8 mouse cellular contexts compared by ENCODE assay signal in genomic region chrX:56791268-56791667, GRCm38 (mm10). TPM values are rescaled to one million over a fixed set of nuclear protein-coding genes. Genes with fewer than 3 reads are reported as not detected.
A peak's percentile ranks its signal among the peaks of the same experiment; 100 is the strongest.
DNase-seq lines count a peak whose midpoint lies in the region; ATAC-seq and TF ChIP-seq lines count a peak whose summit lies in the region.

No protein-coding gene starts in this region.

- no peaks in the 10 kb centered on the region for H3K27me3 ChIP-seq in liver, adult 2 months (ENCODE audit: control insufficient read depth, insufficient read depth, low read length)
- no peaks in the 10 kb centered on the region for H3K27me3 ChIP-seq in neural tube, embryonic 12.5 days (replicated peaks)

- no peak for TF ChIP-seq POLR2A in liver, adult 2 months (IDR thresholded peaks at IDR 0.05; ENCODE audit: extremely low read depth, insufficient read depth, low read length)

- DNase-seq in ovary, adult 18-20 months (ENCODE audit: low spot score) = peak; percentile 7
- DNase-seq in ovary, postnatal 10 days (ENCODE audit: low spot score) = no peak
- DNase-seq in cerebellum, postnatal 14 days = peak; percentile 65 to 76
- peak; percentile 76 for DNase-seq in gastrocnemius, adult 2 months
- peak; percentile 60 for DNase-seq in kidney, adult 9 months
- peak; percentile 47 for DNase-seq in liver, adult 2 months (ENCODE audit: extremely low read depth, low read depth, low spot score)
- DNase-seq in thymus, postnatal 36 days = peak; percentile 20 to 21

- no peak overlapping the region for H3K4me2 ChIP-seq in neural tube, embryonic 12.5 days (replicated peaks)

- TF ChIP-seq CTCF in gastrocnemius, adult 2 months (IDR thresholded peaks at IDR 0.05) = peak; percentile 69
- TF ChIP-seq CTCF in liver, adult 2 months (IDR thresholded peaks at IDR 0.05; ENCODE audit: low read depth, low read length) = peak; percentile 63

- H3K36me3 ChIP-seq in liver, adult 2 months (ENCODE audit: control insufficient read depth, insufficient read depth, low read length) = no peaks in the 10 kb centered on the region
- peaks cover 6% of the 10 kb centered on the region; the same call in 1 of the 2 replicates for H3K36me3 ChIP-seq in neural tube, embryonic 12.5 days

- ATAC-seq in neural tube, embryonic 12.5 days (ENCODE audit: low FRiP score, low read depth) = 0 out of 2 replicates have a peak, but pooled peaks have one; percentile 41

- 48% methylated on average over 15 of the region's 15 CpGs for WGBS in liver, adult 2 months
- 58% methylated on average over 15 of the region's 15 CpGs for WGBS in neural tube, embryonic 12.5 days

- H3K79me2 ChIP-seq in liver, adult 2 months (ENCODE audit: control insufficient read depth, insufficient read depth, low read length) = no peaks in the 10 kb centered on the region

- intact Hi-C loops in gastrocnemius, adult 2 months (cut with DNase I) = loop anchor here (1.0 to 2.0 kb wide), 2 partner anchors 36 to 140 kb away; no protein-coding TSS in a partner anchor

- no peaks in the 10 kb centered on the region; the same call in 1 of the 2 replicates for H3K4me1 ChIP-seq in liver, adult 2 months (ENCODE audit: control insufficient read depth, insufficient read depth, low read length)
- H3K4me1 ChIP-seq in neural tube, embryonic 12.5 days = no peaks in the 10 kb centered on the region

- H3K9ac ChIP-seq in liver, adult 2 months (ENCODE audit: low read depth, low read length) = no peak overlapping the region
- no peak overlapping the region for H3K9ac ChIP-seq in neural tube, embryonic 12.5 days

- H3K27ac ChIP-seq in gastrocnemius, adult 2 months = peak overlapping the region; percentile 55; the same call in 1 of the 2 replicates
- H3K27ac ChIP-seq in liver, adult 2 months (replicated peaks; ENCODE audit: insufficient read depth, low read depth, low read length) = no peak overlapping the region
- no peak overlapping the region for H3K27ac ChIP-seq in neural tube, embryonic 12.5 days

- peak overlapping the region; percentile 43 for H3K4me3 ChIP-seq in gastrocnemius, adult 2 months
- no peak overlapping the region for H3K4me3 ChIP-seq in liver, adult 2 months (ENCODE audit: insufficient read depth, low read depth, low read length)
- no peak overlapping the region for H3K4me3 ChIP-seq in neural tube, embryonic 12.5 days

- no peaks in the 10 kb centered on the region for H3K9me3 ChIP-seq in neural tube, embryonic 12.5 days

RNA-seq across cellular contexts. Expression of gene Map7d3, which starts 30.9 kb away (rescaled TPM):
- total RNA-seq in gastrocnemius, adult 2 months (2021) = under 1 TPM; 0.18 to 0.25 TPM
- total RNA-seq in liver, adult 2 months (2014; rRNA removed) = 0.07 and 0.09 TPM in 2 replicates
- polyA plus RNA-seq in liver, adult 2 months (2012; rRNA removed) = not detected in 2 replicates
- polyA plus RNA-seq in neural tube, embryonic 12.5 days (2016; fragmentation: Nextera tagmentation; extraction: Ambion mirVana) = 1.2 and 1.5 TPM in 2 replicates

RNA-seq across cellular contexts. Expression of gene Fhl1, which starts 59.7 kb away (rescaled TPM):
- total RNA-seq in gastrocnemius, adult 2 months (2021) = 1,000 to 10,000 TPM in 1 of 2 experiments, 100 to 1,000 TPM in 1; 673 to 2,064 TPM
- 7.2 and 8.5 TPM in 2 replicates for total RNA-seq in liver, adult 2 months (2014; rRNA removed)
- 6.6 and 7.0 TPM in 2 replicates for polyA plus RNA-seq in liver, adult 2 months (2012; rRNA removed)
- 85.3 and 89.1 TPM in 2 replicates for polyA plus RNA-seq in neural tube, embryonic 12.5 days (2016; fragmentation: Nextera tagmentation; extraction: Ambion mirVana)

Comparison
In these comparisons a context has a peak if more than half of its experiments do, and no peak if none do; other contexts are left out.
1. RNA of gene Fhl1, which starts 59.7 kb away (total RNA-seq): 673 to 2,064 TPM in gastrocnemius, adult 2 months; 7.2 to 8.5 TPM in liver, adult 2 months; every median in the first group is over 10 times any median in the second.